Mouse (Mus musculus): ENCODE measurements around the gene Bricd5.

DNA sequence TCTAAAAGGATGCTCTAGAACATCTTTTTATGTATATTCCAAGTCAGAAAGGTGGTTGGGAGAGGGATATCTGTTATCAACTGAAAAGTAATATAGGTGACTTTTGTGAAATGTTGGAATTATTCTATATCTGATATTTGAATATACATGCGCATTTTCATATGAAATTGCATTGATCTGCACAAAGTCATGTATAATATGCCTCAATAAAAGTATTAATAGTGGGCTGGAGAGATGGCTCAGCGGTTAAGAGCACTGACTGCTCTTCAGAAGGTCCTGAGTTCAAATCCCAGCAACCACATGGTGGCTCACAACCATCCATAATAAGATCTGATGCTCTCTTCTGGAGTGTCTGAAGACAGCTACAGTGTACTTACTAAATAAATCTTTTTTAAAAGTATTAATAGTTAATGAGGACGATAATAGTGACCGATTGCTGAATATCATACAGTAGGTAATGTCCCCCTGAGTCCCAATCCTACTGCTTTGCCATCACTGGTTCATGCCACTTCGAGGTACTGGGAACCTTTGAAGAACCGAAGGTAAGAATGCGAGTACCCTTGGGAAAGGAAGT, 4.3 kb upstream of the Bricd5 start:
- no peak for TF ChIP-seq POLR2A (IDR thresholded peaks at IDR 0.05; ENCODE audit: borderline replicate concordance, extremely low read depth, low read depth, low read length)
- TF ChIP-seq CTCF (IDR thresholded peaks at IDR 0.05; ENCODE audit: insufficient read depth, low read length): no peak
